Mouse (Mus musculus): ENCODE data around the gene Gpr55.

DNA sequence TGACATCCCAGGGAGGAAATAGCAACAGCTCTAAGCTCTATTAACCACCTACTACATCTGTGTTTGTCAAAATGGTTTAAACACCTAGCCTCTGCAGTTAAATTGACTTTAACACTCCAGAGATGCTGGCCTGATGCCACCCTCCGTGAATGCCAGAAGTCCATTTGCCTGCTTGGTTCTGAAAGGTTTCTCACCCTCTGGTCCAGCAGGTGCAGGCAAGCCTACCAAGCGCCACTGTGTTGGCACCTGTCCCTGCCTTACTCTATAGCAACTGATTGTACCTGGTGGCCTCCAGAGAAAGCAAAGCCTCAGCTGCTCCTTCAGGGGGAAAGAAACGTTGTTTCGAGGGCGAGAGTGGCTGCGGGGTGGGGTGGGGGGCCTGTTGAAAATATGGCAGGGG lies 24.5 kb downstream of the Gpr55 start:
- TF ChIP-seq ZNF384 (IDR thresholded peaks at IDR 0.05; ENCODE audit: low read depth, low read length) (no peak), CHD2 (IDR thresholded peaks at IDR 0.05; ENCODE audit: low read depth, low read length) (no peak)

Measured in ES-E14 (cell line).